Mouse (Mus musculus) gastrocnemius, adult 2 months (tissue): ENCODE measurements around the gene Pi4k2a. TPM values are rescaled to one million over a fixed set of nuclear protein-coding genes. Genes with fewer than 3 reads are reported as not detected.

ENCODE experiments used
- DNase-seq: peaks from one replicate; pipeline ENCODE4 v3.0.0; 2022
- H3K27ac ChIP-seq: fragments of 200-600 bp; 2 replicates; pipeline ENCODE4 v1.8.1; 2022; ENCODE audit warnings: mild to moderate bottlenecking
- H3K4me3 ChIP-seq: fragments of 200-600 bp; 2 replicates; pipeline ENCODE4 v1.8.1; 2022; ENCODE audit warnings: mild to moderate bottlenecking, moderate library complexity
- CTCF ChIP-seq: fragments of 200-600 bp; IDR thresholded peaks from 2 replicates; pipeline ENCODE4 v1.8.1; 2022; ENCODE audit warnings: antibody characterized with exemption, mild to moderate bottlenecking, moderate library complexity
- intact Hi-C: fragments of 180-260 bp; cut with DNase I; formaldehyde crosslinking; loops from one replicate; pipeline ENCODE4 v1.15.1; 2025
- total RNA-seq, 2 experiments: library from RNA; stranded (reverse); gene quantifications; 2 replicates each; pipeline ENCODE4 v1.2.3; 2021

The Pi4k2a gene
- total RNA-seq, 2 experiments from 2014 or later, result 11.9 to 12.8 TPM

GRCm38 (mm10) chr19:42089103-42089747, 1.0 kb upstream of the Pi4k2a start:
- Histone ChIP-seq H3K4me3 (peak overlapping the region; percentile 89), H3K27ac (peak overlapping the region; percentile 95)
- DNase-seq, result peak; percentile 73
- no peak for TF ChIP-seq CTCF
- intact Hi-C loops, result no loop called here

GRCm38 (mm10) chr19:42090637-42091141, 419 bp downstream of the Pi4k2a start:
- Histone ChIP-seq H3K27ac (peak overlapping the region; percentile 95), H3K4me3 (peak overlapping the region; percentile 89)
- intact Hi-C loops, result loop anchor here (2.0 kb wide), 1 partner anchor 38 kb away; the partner anchor contains the start of gene Avpi1
- DNase-seq, result no peak
- no peak for TF ChIP-seq CTCF

GRCm38 (mm10) chr19:42099406-42099805, 9.1 kb downstream of the Pi4k2a start:
- TF ChIP-seq CTCF, result no peak
- Histone ChIP-seq H3K27ac (peak overlapping the region; percentile 31), H3K4me3 (no peak overlapping the region)
- intact Hi-C loops, result no loop called here
- no peak for DNase-seq

- DNase-seq, result no peak
- no peak for TF ChIP-seq CTCF
- intact Hi-C loops, result no loop called here
- Histone ChIP-seq H3K4me3 (no peak overlapping the region), H3K27ac (no peak overlapping the region)
These were observed 14.4 kb downstream of the Pi4k2a start for GRCm38 (mm10) chr19:42104681-42105080.

- intact Hi-C loops, result no loop called here
These were observed 25.6 kb downstream of the Pi4k2a start for GRCm38 (mm10) chr19:42115783-42116335.

GRCm38 (mm10) chr19:42118142-42118541, 27.9 kb downstream of the Pi4k2a start:
- no peak overlapping the region for H3K27ac ChIP-seq
- intact Hi-C loops, result no loop called here
- no peak for DNase-seq
- H3K4me3 ChIP-seq, result no peak overlapping the region
- TF ChIP-seq CTCF, result no peak

More at GRCm38 (mm10) chr19:42115783-42116335, 25.6 kb downstream of the Pi4k2a start:
- Histone ChIP-seq H3K27ac (no peak overlapping the region), H3K4me3 (no peak overlapping the region)
- no peak for DNase-seq
- no peak for TF ChIP-seq CTCF

- no peak overlapping the region for H3K4me3 ChIP-seq
- DNase-seq, result no peak
- H3K27ac ChIP-seq, result no peak overlapping the region
- no peak for TF ChIP-seq CTCF
- intact Hi-C loops, result no loop called here
These were observed 28.3 kb downstream of the Pi4k2a start for GRCm38 (mm10) chr19:42118596-42118995.

GRCm38 (mm10) chr19:42120451-42120850, 30.2 kb downstream of the Pi4k2a start:
- intact Hi-C loops, result no loop called here
- Histone ChIP-seq H3K27ac (no peak overlapping the region), H3K4me3 (no peak overlapping the region)
- TF ChIP-seq CTCF, result no peak
- no peak for DNase-seq

GRCm38 (mm10) chr19:42124684-42125083, 34.4 kb downstream of the Pi4k2a start:
- DNase-seq, result no peak
- intact Hi-C loops, result no loop called here
- no peak for TF ChIP-seq CTCF
- H3K4me3 ChIP-seq, result no peak overlapping the region
- no peak overlapping the region for H3K27ac ChIP-seq

GRCm38 (mm10) chr19:42125501-42126218, 35.4 kb downstream of the Pi4k2a start:
- H3K4me3 ChIP-seq, result no peak overlapping the region
- TF ChIP-seq CTCF, result no peak
- no peak for DNase-seq
- no peak overlapping the region for H3K27ac ChIP-seq
- intact Hi-C loops, result no loop called here

- Histone ChIP-seq H3K4me3 (no peak overlapping the region), H3K27ac (no peak overlapping the region)
- intact Hi-C loops, result no loop called here
- TF ChIP-seq CTCF, result no peak
- no peak for DNase-seq
These were observed 35.9 kb downstream of the Pi4k2a start for GRCm38 (mm10) chr19:42126219-42126605.

GRCm38 (mm10) chr19:42127024-42127423, 36.8 kb downstream of the Pi4k2a start:
- no peak for DNase-seq
- no peak overlapping the region for H3K27ac ChIP-seq
- H3K4me3 ChIP-seq, result no peak overlapping the region
- intact Hi-C loops, result no loop called here
- no peak for TF ChIP-seq CTCF
